Mouse (Mus musculus) embryonic fibroblast, embryonic 13.5 days (primary cell): ENCODE measurements at regions not wholly inside any gene's neighbourhood (a gene's known extent, or its start where the extent isn't known, plus 50 kb on each side); places are given as distances from the start of the nearest gene placed in this dataset.

ENCODE experiments used
- CTCF ChIP-seq: IDR thresholded peaks from 2 replicates; pipeline ENCODE4 v1.5.1; 2011; ENCODE audit warnings: mild to moderate bottlenecking, control low read depth, low read length, moderate library complexity, borderline replicate concordance; ENCODE audit not compliant: insufficient read depth
- POLR2A ChIP-seq: IDR thresholded peaks from 2 replicates; pipeline ENCODE4 v1.6.1; 2011; ENCODE audit warnings: low read depth, mild to moderate bottlenecking, control low read depth, low read length, moderate library complexity

DNA sequence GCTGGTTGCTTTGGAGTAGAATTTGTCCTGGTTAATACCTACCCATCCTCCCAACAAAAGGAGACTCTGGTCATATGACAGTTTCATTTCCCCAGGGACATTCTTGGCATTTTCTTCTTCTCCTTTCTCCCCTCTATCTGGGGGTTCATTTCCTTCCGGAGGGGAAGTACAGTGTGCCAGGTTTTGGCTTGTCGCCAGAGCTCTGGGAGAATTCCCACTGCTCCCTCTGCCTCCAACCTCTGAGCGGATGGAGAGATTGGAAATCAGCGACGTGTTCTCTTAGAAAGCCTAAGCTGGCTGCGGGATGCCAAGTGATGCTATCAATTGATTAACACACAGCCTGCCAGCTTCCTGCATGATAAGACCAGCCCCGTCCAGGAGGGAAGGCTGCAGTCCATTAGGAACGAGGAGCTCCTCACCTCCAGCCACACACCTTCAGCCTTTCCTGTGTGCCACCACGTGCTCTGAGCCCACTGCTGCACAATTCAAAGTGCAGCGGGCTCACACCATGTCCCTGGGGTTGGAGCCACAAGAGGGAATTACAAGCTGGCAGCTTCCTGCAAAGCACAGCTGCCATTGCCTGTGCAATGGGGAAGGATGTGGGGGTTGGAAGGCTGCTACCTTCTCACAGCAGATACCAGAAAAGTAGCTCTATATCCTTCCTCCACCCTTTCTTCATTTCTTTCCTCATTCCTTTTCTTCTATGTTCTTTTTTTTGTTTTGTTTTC, 110.2 kb downstream of the Maf start:
- TF ChIP-seq POLR2A (no peak), CTCF (no peak)
